In genomic region chr5:45000996-45001395, GRCm38 (mm10) we compare ENCODE assay signal across 19 mouse cellular contexts.
DNase-seq lines count a peak whose midpoint lies in the region; ATAC-seq and TF ChIP-seq lines count a peak whose summit lies in the region.
"Had no signal": no experiment of that assay in that cellular context is flagged by ENCODE, and none has a peak within 500 bp of the region (broad histone marks: within the 10 kb centered on the region; RNA-seq: fewer than 3 reads in every experiment).

No protein-coding gene starts in this region.

- H3K27me3 ChIP-seq in forebrain, embryonic 14.5 days (replicated peaks; ENCODE audit: control insufficient read depth, insufficient read depth, low read length) = no peaks in the 10 kb centered on the region
- no peaks in the 10 kb centered on the region for H3K27me3 ChIP-seq in forebrain, embryonic 11.5 days (ENCODE audit: control insufficient read depth, insufficient read depth, low read length)
- no peaks in the 10 kb centered on the region for H3K27me3 ChIP-seq in kidney, embryonic 14.5 days (ENCODE audit: control insufficient read depth, insufficient read depth, low read length)
- no peaks in the 10 kb centered on the region for H3K27me3 ChIP-seq in lung, embryonic 14.5 days (ENCODE audit: insufficient read depth, low read length)
- H3K27me3 ChIP-seq: embryonic facial prominence, embryonic 12.5 days had no signal

- peak; percentile 50 for ATAC-seq in forebrain, embryonic 14.5 days
- no peak for ATAC-seq in forebrain, embryonic 11.5 days (replicated peaks; ENCODE audit: low FRiP score)
- no peak for ATAC-seq in kidney, embryonic 14.5 days (ENCODE audit: low FRiP score, low TSS enrichment)
- 0 out of 2 replicates have a peak, but pooled peaks have one; percentile 10 for ATAC-seq in lung, embryonic 14.5 days (ENCODE audit: insufficient read depth)
- ATAC-seq: forebrain, postnatal 0 days had no signal

- H3K27ac ChIP-seq in forebrain, embryonic 14.5 days (ENCODE audit: low read depth, low read length) = no peak overlapping the region
- H3K27ac ChIP-seq in forebrain, embryonic 11.5 days (ENCODE audit: low read depth, low read length) = no peak overlapping the region
- H3K27ac ChIP-seq in kidney, embryonic 14.5 days (ENCODE audit: low read depth, low read length) = peak overlapping the region; percentile 24; the same call in 1 of the 2 replicates
- H3K27ac ChIP-seq in lung, embryonic 14.5 days (ENCODE audit: low read depth) = no peak overlapping the region
- H3K27ac ChIP-seq: embryonic facial prominence, embryonic 10.5 days; embryonic facial prominence, embryonic 12.5 days had no signal

- H3K9ac ChIP-seq in forebrain, embryonic 14.5 days (ENCODE audit: low read length) = no peak overlapping the region
- no peak overlapping the region for H3K9ac ChIP-seq in forebrain, embryonic 11.5 days (ENCODE audit: low read length)
- no peak overlapping the region for H3K9ac ChIP-seq in kidney, embryonic 14.5 days (ENCODE audit: low read depth, low read length)
- H3K9ac ChIP-seq in lung, embryonic 14.5 days = no peak overlapping the region
- H3K9ac ChIP-seq: embryonic facial prominence, embryonic 12.5 days; forebrain, postnatal 0 days had no signal

- no peak overlapping the region for H3K4me2 ChIP-seq in forebrain, embryonic 14.5 days (ENCODE audit: low read length)
- no peak overlapping the region for H3K4me2 ChIP-seq in forebrain, embryonic 11.5 days (ENCODE audit: low read depth, low read length, severe bottlenecking)
- H3K4me2 ChIP-seq in kidney, embryonic 14.5 days (replicated peaks; ENCODE audit: low read depth, low read length) = no peak overlapping the region
- no peak overlapping the region for H3K4me2 ChIP-seq in lung, embryonic 14.5 days
- H3K4me2 ChIP-seq: embryonic facial prominence, embryonic 12.5 days had no signal

- peak; percentile 29 for DNase-seq in forebrain, embryonic 14.5 days (ENCODE audit: low spot score)
- DNase-seq in forebrain, embryonic 11.5 days (ENCODE audit: low spot score) = no peak
- DNase-seq in kidney, adult 11 months = no peak
- DNase-seq in lung, embryonic 14.5 days = no peak
- DNase-seq in lung, adult 18-20 months = no peak
- peak; percentile 57 for DNase-seq in brain, embryonic 14.5 days (ENCODE audit: low read depth)
- no peak for DNase-seq in gastrocnemius, postnatal 25 days
- DNase-seq: adrenal gland, adult 2 months; adrenal gland, postnatal 10 days; adrenal gland, postnatal 25 days; cerebellum, adult 11-12 months; cerebellum, adult 2 months; cerebellum, adult 9-10 months; cerebellum, postnatal 10 days; cerebellum, postnatal 25 days; forebrain, postnatal 0 days had no signal

- H3K4me3 ChIP-seq in forebrain, embryonic 14.5 days (ENCODE audit: low read depth, low read length) = no peak overlapping the region
- no peak overlapping the region for H3K4me3 ChIP-seq in forebrain, embryonic 11.5 days (ENCODE audit: low read depth, low read length)
- no peak overlapping the region for H3K4me3 ChIP-seq in kidney, embryonic 14.5 days (ENCODE audit: low read length)
- no peak overlapping the region for H3K4me3 ChIP-seq in lung, embryonic 14.5 days (ENCODE audit: low read depth, low read length)
- H3K4me3 ChIP-seq: embryonic facial prominence, embryonic 10.5 days; embryonic facial prominence, embryonic 12.5 days had no signal

- no peaks in the 10 kb centered on the region for H3K9me3 ChIP-seq in forebrain, embryonic 14.5 days (replicated peaks; ENCODE audit: control insufficient read depth, low read length)
- no peaks in the 10 kb centered on the region for H3K9me3 ChIP-seq in forebrain, embryonic 11.5 days (ENCODE audit: control insufficient read depth, low read length)
- no peaks in the 10 kb centered on the region for H3K9me3 ChIP-seq in kidney, embryonic 14.5 days (ENCODE audit: control insufficient read depth, low read length)
- H3K9me3 ChIP-seq in lung, embryonic 14.5 days (ENCODE audit: low read depth, low read length) = no peaks in the 10 kb centered on the region
- H3K9me3 ChIP-seq: embryonic facial prominence, embryonic 10.5 days; embryonic facial prominence, embryonic 12.5 days had no signal

- 0 out of 2 replicates have a peak, but pooled peaks cover 2% of the 10 kb centered on the region for H3K4me1 ChIP-seq in forebrain, embryonic 14.5 days (ENCODE audit: control insufficient read depth, insufficient read depth, low read length)
- no peaks in the 10 kb centered on the region for H3K4me1 ChIP-seq in forebrain, embryonic 11.5 days (replicated peaks; ENCODE audit: control insufficient read depth, insufficient read depth, low read length)
- no peaks in the 10 kb centered on the region for H3K4me1 ChIP-seq in kidney, embryonic 14.5 days (ENCODE audit: control insufficient read depth, insufficient read depth, low read length)
- peaks cover 5% of the 10 kb centered on the region for H3K4me1 ChIP-seq in lung, embryonic 14.5 days (ENCODE audit: insufficient read depth)
- H3K4me1 ChIP-seq: embryonic facial prominence, embryonic 10.5 days; embryonic facial prominence, embryonic 12.5 days had no signal

- no peak for TF ChIP-seq CTCF in lung, embryonic 14.5 days (IDR thresholded peaks at IDR 0.05; ENCODE audit: low read depth)
- TF ChIP-seq CTCF in brain, embryonic 14.5 days (IDR thresholded peaks at IDR 0.05; ENCODE audit: borderline replicate concordance, extremely low read depth, insufficient read depth, insufficient read length) = no peak

- no peak for TF ChIP-seq POLR2A in brain, embryonic 14.5 days (IDR thresholded peaks at IDR 0.05; ENCODE audit: borderline replicate concordance, extremely low read depth, insufficient read depth, insufficient read length, poor library complexity, severe bottlenecking)

- no peaks in the 10 kb centered on the region for H3K36me3 ChIP-seq in forebrain, embryonic 14.5 days (ENCODE audit: control insufficient read depth, insufficient read depth, low read length)
- H3K36me3 ChIP-seq in forebrain, embryonic 11.5 days (ENCODE audit: control insufficient read depth, insufficient read depth, low read length) = no peaks in the 10 kb centered on the region
- no peaks in the 10 kb centered on the region for H3K36me3 ChIP-seq in kidney, embryonic 14.5 days (ENCODE audit: control insufficient read depth, insufficient read depth, low read length)
- no peaks in the 10 kb centered on the region for H3K36me3 ChIP-seq in lung, embryonic 14.5 days (ENCODE audit: insufficient read depth)
- H3K36me3 ChIP-seq: embryonic facial prominence, embryonic 10.5 days; embryonic facial prominence, embryonic 12.5 days had no signal

Comparison
In these comparisons a context has a peak if more than half of its experiments do, and no peak if none do; other contexts are left out.
1. ATAC-seq: peak in forebrain, embryonic 14.5 days (single experiment) and lung, embryonic 14.5 days (single experiment); none in forebrain, embryonic 11.5 days (single experiment) and kidney, embryonic 14.5 days (single experiment).
2. DNase-seq: peak in forebrain, embryonic 14.5 days (single experiment) and brain, embryonic 14.5 days (single experiment); none in forebrain, embryonic 11.5 days (single experiment), kidney, adult 11 months (single experiment), lung, embryonic 14.5 days (single experiment), lung, adult 18-20 months (0 of 2) and gastrocnemius, postnatal 25 days (single experiment).